Mouse (Mus musculus) gastrocnemius, postnatal 14 days (tissue): ENCODE results near the gene Olfr106-ps. TPM values are rescaled to one million over a fixed set of nuclear protein-coding genes. Genes with fewer than 3 reads are reported as not detected.

Source experiments
- DNase-seq: peaks from one replicate; pipeline ENCODE4 v3.0.0; 2021; ENCODE audit warnings: mixed read lengths
- intact Hi-C: fragments of 180-260 bp; cut with DNase I; formaldehyde crosslinking; loops from one replicate; pipeline ENCODE4 v1.15.1; 2025; ENCODE audit warnings: low total_unique reads
- long read RNA-seq, 2 experiments: library from polyadenylated mRNA; stranded (forward); transcript quantifications; one replicate each; pipeline ENCODE4 v2.0.0; 2021
- total RNA-seq, 2 experiments: library from RNA; stranded (reverse); gene quantifications; 2 replicates each; pipeline ENCODE4 v1.2.3; 2021

Gene Olfr106-ps
- not detected for total RNA-seq
- long read RNA-seq, experiment 1, result 0 reads
- long read RNA-seq, experiment 2, result 0 reads

DNA sequence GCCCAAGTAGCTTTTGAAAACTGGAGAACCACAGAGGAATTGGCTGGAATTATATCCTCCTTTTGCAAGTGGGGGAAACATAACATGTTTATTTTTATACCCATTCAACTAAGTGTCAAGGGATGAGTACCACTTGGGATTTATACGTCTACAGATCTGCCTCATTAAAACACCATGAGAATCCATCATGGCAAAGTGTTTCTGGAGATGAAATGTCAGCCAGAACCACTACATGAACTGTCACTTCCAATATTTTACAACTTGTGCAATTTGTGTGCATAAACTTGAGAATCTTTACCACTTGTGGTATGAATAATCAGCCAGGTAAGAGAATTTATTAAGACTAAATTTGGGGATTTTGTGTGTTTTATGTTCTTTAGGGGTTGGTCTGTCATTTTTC lies at the start of gene Olfr106-ps:
TSS of gene Olfr106-ps (plus strand) at position 301 of the 400 bp plus-strand sequence.
- no peak for DNase-seq
- intact Hi-C loops, result no loop called here

DNA sequence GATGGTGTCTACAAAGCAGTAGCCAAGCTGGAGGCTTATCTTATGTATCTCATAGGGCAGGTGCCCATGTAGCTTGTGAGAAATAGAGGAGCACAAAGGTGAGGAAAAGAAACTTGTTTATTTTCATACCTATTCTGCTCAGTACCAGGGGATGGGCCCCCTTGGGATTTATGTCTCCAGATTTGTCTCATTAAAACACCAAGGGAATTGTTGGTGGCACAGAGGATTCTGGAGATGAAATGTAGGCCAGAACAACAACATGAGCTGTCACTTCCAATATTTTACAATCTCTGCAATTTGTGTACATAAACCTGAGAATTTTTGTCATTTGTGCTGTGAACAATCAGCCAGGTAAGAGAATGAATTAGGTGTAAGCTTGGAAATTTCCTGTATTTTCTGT lies 30.9 kb upstream of the Olfr106-ps start, which contains the start of gene Olfr104-ps:
TSS of gene Olfr104-ps (plus strand) at position 301 of the 400 bp plus-strand sequence.
- no peak for DNase-seq
- intact Hi-C loops, result no loop called here

GRCm38 (mm10) chr17:37378733-37379132 lies 11.5 kb upstream of the Olfr106-ps start, which contains the start of gene Olfr105-ps:
Olfr105-ps (plus strand) TSS chr17:37379033.
- no peak for DNase-seq
- intact Hi-C loops, result no loop called here

DNA sequence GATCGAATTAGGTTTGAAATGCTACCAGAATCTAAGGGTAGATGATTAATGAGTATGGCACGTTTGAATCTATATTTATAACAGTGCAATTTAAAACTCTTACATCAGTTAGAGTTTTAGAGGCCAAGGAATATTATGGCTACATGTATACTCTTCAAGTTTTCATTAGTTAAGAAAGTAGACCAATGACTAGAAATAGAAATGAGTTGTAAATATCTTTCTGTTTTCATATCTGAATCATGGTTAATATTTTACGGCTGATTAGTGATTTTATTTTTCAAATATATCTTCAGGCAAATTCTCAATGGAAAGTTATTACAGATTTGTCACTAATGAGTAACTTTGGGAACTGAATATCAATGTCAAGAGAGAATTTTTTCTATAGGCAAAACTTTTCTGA lies 8.7 kb downstream of the Olfr106-ps start, which contains the start of gene Olfr107:
TSS of gene Olfr107 (plus strand) at position 301 of the 400 bp plus-strand sequence.
- intact Hi-C loops, result no loop called here
- no peak for DNase-seq

DNA sequence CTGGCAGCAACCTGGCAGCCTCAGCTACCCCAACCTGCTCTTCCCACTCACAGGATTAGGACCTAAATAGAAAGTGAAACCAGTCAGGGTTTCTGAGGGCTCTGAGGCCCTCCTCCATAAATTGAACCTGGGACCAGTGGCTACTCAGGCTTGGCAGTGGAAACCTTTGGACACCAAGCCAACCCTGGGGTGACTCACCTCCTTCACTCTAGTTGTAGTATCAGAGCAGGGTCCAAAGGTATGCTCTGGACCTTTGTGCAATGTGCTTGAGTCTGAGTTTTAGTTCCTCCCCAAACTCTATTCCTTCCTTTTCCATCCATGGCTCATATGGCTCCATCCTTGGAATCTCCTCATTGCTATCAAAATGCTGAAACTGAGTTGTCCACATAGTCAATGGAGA lies 23.2 kb downstream of the Olfr106-ps start:
- intact Hi-C loops, result no loop called here
- no peak for DNase-seq

DNA sequence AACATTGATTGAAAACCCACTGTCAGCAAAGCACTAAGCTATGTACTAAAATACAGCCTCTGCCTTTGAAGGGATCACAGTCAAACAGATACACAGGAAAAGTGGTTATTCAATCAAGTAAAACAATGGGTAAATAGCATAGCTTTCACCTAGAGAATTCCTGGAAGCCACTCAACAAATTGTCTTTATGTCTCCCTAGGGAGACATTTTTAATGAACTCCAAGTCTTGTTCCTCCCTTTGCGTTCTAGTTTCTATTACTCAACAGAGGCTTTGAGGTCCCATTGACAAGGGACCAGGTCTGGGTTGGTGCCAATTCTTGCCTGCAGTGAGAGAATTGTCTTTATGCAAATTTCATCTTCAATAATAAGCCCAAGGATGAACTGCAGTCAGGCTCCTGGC lies 55.0 kb downstream of the Olfr106-ps start, which contains the start of gene Olfr108:
TSS of gene Olfr108 (plus strand) at position 301 of the 400 bp plus-strand sequence.
- no peak for DNase-seq
- intact Hi-C loops, result no loop called here

Other genes starting within 250 kb of the Olfr106-ps start
- gene Olfr93, start 228.9 kb upstream of the Olfr106-ps start, total RNA-seq, result not detected
- gene Ubd, start 196.5 kb upstream of the Olfr106-ps start, total RNA-seq, result not detected
- not detected for gene Olfr94, start 189.4 kb upstream of the Olfr106-ps start, total RNA-seq
- gene Olfr95, start 177.3 kb upstream of the Olfr106-ps start, total RNA-seq, result not detected
- gene Olfr96, start 170.2 kb upstream of the Olfr106-ps start, total RNA-seq, result not detected
- not detected for gene Olfr97, start 153.1 kb upstream of the Olfr106-ps start, total RNA-seq
- gene Olfr98, start 126.6 kb upstream of the Olfr106-ps start, total RNA-seq, result not detected
- gene H2-M3, start 120.2 kb upstream of the Olfr106-ps start, total RNA-seq, result 1 to 10 TPM; 1.3 to 1.6 TPM
- not detected for gene Olfr99, start 106.9 kb upstream of the Olfr106-ps start, total RNA-seq
- gene Olfr101, start 86.1 kb upstream of the Olfr106-ps start, total RNA-seq, result not detected
- not detected for gene Olfr102, start 73.3 kb upstream of the Olfr106-ps start, total RNA-seq
- not detected for gene Olfr103, start 50.7 kb upstream of the Olfr106-ps start, total RNA-seq
- not detected for gene Olfr104-ps, start 30.8 kb upstream of the Olfr106-ps start, total RNA-seq
- not detected for gene Olfr105-ps, start 11.4 kb upstream of the Olfr106-ps start, total RNA-seq
- gene Olfr107, start 8.8 kb downstream of the Olfr106-ps start, total RNA-seq, result not detected
- not detected for gene Olfr108, start 55.1 kb downstream of the Olfr106-ps start, total RNA-seq
- not detected for gene Olfr109, start 68.5 kb downstream of the Olfr106-ps start, total RNA-seq
- not detected for gene H2-M2, start 93.2 kb downstream of the Olfr106-ps start, total RNA-seq
- not detected for gene Olfr110, start 102.1 kb downstream of the Olfr106-ps start, total RNA-seq
- not detected for gene Olfr111, start 117.6 kb downstream of the Olfr106-ps start, total RNA-seq
- not detected for gene Olfr112, start 179.1 kb downstream of the Olfr106-ps start, total RNA-seq
- not detected for gene Olfr113, start 187.3 kb downstream of the Olfr106-ps start, total RNA-seq
- not detected for gene Olfr114, start 202.3 kb downstream of the Olfr106-ps start, total RNA-seq
- gene Olfr115, start 236.7 kb downstream of the Olfr106-ps start, total RNA-seq, result not detected
- gene Olfr116, start 236.8 kb downstream of the Olfr106-ps start, total RNA-seq, result not detected